Mouse (Mus musculus): ENCODE measurements around the gene Nms. TPM values are rescaled to one million over a fixed set of nuclear protein-coding genes. Genes with fewer than 3 reads are reported as not detected.
A peak's percentile ranks its signal among the peaks of the same experiment; 100 is the strongest.

The Nms gene
- polyA plus RNA-seq (2015; fragmentation: Nextera tagmentation; extraction: Ambion mirVana) = 5.9 and 8.1 TPM in 2 replicates

DNA sequence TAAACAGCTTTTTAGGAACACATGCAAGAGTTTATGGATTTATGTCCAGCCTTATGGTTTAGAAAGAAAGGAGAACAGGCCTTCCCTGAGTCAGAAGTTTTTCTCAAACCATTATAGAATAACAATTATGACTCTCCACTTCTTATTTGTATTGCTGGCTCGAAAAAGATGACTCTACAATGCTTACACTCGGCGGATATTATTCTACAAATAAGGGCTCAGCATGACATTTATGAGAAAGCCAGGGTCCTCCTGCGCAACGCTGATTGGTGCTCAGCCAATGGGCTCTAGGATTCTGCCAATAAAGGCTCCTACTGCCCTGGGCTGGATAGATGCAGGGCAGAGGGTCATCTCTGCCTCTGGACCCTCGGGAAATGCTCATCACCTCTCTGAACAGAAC, at the start of gene Nms:
TSS of gene Nms (plus strand) at position 301 of the 400 bp plus-strand sequence.
- H3K4me3 ChIP-seq = no peak within 1 kb of the TSS

DNA sequence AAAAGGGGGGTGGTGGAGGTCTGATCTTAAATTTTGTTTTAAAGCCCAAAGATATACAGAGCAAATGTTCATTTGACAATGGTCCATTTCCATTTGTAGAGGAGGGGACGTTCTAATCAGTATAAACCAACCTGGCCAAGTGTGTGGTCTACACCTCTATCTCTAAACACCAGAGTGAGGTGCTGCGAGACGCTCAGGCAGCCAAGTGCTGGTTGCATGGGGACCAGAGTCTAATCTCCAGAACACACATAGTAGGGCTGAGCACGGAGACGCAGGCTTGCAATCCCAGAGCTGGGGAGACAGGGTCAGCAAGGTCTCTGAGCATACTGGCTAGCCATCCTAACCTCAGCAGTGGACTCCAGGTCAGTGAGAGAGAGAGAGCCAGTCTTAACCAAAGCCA, 47.5 kb upstream of the Nms start:
- Histone ChIP-seq H3K4me3 (no peak overlapping the region), H3K36me3 (peaks cover 30% of the 10 kb centered on the region; the same call in 1 of the 2 replicates), H3K9ac (no peak overlapping the region), H3K27me3 (peaks cover 5% of the 10 kb centered on the region; the same call in 1 of the 2 replicates), H3K4me2 (no peak overlapping the region), H3K27ac (replicated peaks) (no peak overlapping the region), H3K4me1 (replicated peaks) (peaks cover 42% of the 10 kb centered on the region), H3K9me3 (no peaks in the 10 kb centered on the region)
- 93% methylated on average over 5 of the region's 5 CpGs for WGBS
- no peak for ATAC-seq (ENCODE audit: low read depth)

More for the DNA sequence above, at the start of gene Nms:
- Histone ChIP-seq H3K36me3 (no peaks in the 10 kb centered on the region), H3K9ac (no peak within 1 kb of the TSS), H3K4me2 (no peak within 1 kb of the TSS), H3K9me3 (no peaks in the 10 kb centered on the region), H3K27me3 (0 out of 2 replicates have a peak, but pooled peaks cover 6% of the 10 kb centered on the region), H3K4me1 (replicated peaks) (no peaks in the 10 kb centered on the region), H3K27ac (replicated peaks) (no peak within 1 kb of the TSS)
- no peak for ATAC-seq (ENCODE audit: low read depth)
- WGBS = 60% methylated on average over 6 of the region's 6 CpGs

DNA sequence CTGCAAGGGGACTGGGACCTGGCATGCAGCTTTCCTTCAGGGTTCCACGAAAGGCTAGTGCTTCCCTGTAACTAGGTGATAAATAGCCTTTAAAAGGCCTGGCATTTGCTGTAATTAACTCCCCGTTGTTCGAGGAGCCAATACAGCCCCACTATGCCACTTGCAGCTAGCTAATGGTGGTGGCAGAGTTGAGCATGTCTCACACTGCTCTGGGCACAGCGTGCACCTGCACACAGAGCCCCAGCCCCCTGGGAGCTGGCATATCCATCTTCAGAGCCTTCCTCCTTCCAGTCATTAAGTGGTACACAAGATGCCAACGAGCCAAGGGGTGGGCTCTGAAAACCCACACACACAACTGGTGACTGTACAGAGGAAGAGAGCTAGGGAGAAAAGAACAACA, 45.9 kb upstream of the Nms start:
- H3K4me3 ChIP-seq = no peak overlapping the region
- WGBS = 11% methylated on average over 5 of the region's 5 CpGs
- H3K27ac ChIP-seq (replicated peaks) = peak overlapping the region; percentile 78
- no peaks in the 10 kb centered on the region for H3K9me3 ChIP-seq
- peak overlapping the region; percentile 23 for H3K9ac ChIP-seq
- no peak overlapping the region for H3K4me2 ChIP-seq
- peaks cover 30% of the 10 kb centered on the region; the same call in 1 of the 2 replicates for H3K36me3 ChIP-seq
- peaks cover 53% of the 10 kb centered on the region for H3K4me1 ChIP-seq (replicated peaks)
- H3K27me3 ChIP-seq = peaks cover 5% of the 10 kb centered on the region; the same call in 1 of the 2 replicates
- ATAC-seq (ENCODE audit: low read depth) = peak; percentile 48

DNA sequence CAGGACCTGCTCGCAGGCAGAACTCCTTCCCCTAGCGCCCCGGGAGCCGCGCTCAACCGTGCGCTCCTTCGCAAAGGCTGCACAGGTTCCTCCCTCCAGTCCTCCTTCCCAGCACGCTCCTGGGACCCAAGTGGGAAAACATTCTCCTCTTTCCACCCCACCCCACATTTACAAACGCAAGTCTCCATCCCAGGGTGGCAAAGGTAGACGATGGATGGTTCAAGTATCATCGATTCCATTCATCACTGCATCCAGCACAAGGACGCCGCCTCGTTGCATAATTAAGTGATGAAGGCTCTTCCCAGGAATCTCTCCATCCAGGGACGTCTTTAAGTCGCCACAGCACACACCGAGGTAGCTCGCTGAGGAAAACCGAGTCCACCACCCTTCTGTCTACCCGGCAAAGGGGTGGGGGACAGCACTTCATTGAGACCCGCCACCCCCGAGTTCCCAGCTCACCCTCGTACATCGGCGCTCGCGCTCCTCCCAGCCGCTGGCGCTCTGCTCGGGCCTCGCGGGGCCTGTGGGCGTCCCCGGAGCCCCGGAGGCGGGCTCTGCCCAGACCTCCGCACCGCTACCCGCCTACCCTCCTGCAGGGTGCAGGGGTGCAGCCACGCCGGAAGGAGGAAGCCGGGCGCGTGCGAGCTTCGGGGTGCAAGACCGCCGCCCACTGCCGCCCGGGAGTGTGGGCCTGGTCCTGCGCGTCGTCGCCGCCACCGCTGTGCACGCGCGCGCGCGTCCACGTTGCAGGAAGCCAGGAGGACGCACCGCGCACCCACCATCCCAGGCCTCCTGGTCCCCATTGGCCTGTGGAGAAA, 41.3 kb upstream of the Nms start, which contains the start of gene Chst10:
TSS of gene Chst10 (minus strand) at position 731 of the 818 bp plus-strand sequence.
- Histone ChIP-seq H3K4me1 (replicated peaks) (peaks cover 49% of the 10 kb centered on the region), H3K9me3 (no peaks in the 10 kb centered on the region), H3K36me3 (peaks cover 4% of the 10 kb centered on the region; the same call in 1 of the 2 replicates), H3K9ac (peak within 1 kb of the TSS; percentile 87), H3K27me3 (peaks cover 5% of the 10 kb centered on the region; the same call in 1 of the 2 replicates), H3K4me3 (peak within 1 kb of the TSS; percentile 76), H3K27ac (replicated peaks) (peak within 1 kb of the TSS; percentile 93), H3K4me2 (peak within 1 kb of the TSS; percentile 79)
- under 1% methylated on average over 67 of the region's 67 CpGs for WGBS
- peak; percentile 93 for ATAC-seq (ENCODE audit: low read depth)

DNA sequence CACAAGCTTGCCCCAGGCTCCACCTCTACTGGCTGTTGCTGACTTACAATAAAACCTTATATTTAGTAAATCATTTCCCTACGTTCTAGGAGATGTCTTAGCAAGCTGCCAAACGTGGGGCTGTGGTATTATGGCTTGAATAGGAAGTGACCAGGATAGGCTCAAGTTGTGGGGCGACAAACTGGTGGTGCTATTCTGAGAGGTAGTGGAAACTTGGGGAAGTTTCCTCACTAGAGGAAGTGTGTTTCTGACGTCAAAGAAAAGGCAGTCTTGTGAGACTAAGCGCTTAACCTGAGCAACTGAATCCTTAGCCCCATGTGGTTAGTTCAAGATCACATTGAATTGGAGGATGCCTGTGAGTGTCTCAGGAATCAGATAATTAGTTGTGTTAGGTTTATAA, 36.4 kb upstream of the Nms start:
- no peaks in the 10 kb centered on the region for H3K27me3 ChIP-seq
- 71% methylated on average over 5 of the region's 5 CpGs for WGBS
- no peak overlapping the region for H3K4me3 ChIP-seq
- ATAC-seq (ENCODE audit: low read depth) = no peak
- H3K9me3 ChIP-seq = no peaks in the 10 kb centered on the region
- H3K4me1 ChIP-seq (replicated peaks) = no peaks in the 10 kb centered on the region; the same call in 1 of the 2 replicates
- H3K4me2 ChIP-seq = no peak overlapping the region
- no peak overlapping the region for H3K27ac ChIP-seq (replicated peaks)
- H3K36me3 ChIP-seq = no peaks in the 10 kb centered on the region
- no peak overlapping the region for H3K9ac ChIP-seq

DNA sequence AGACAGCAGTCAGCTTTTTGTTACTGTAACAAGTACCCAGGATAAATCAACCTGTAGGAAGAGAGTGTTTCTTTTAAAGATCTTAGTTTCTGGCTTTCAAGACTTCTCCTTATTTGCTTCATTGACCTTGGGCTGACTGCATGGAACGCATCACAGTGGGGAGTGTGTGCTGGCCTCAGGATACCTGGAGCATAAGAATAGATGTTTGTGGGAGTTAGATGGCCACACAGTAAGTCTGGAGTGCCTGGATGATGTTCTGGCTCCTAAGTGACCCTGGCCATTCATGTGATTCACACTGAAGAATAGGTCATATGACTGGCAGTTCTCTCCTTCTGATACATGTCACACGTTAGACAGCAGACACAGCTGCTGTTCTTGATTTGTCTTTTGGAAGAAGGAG, 35.0 kb upstream of the Nms start:
- 80% methylated on average over 2 of the region's 2 CpGs for WGBS
- ATAC-seq (ENCODE audit: low read depth) = no peak
- H3K4me3 ChIP-seq = no peak overlapping the region

DNA sequence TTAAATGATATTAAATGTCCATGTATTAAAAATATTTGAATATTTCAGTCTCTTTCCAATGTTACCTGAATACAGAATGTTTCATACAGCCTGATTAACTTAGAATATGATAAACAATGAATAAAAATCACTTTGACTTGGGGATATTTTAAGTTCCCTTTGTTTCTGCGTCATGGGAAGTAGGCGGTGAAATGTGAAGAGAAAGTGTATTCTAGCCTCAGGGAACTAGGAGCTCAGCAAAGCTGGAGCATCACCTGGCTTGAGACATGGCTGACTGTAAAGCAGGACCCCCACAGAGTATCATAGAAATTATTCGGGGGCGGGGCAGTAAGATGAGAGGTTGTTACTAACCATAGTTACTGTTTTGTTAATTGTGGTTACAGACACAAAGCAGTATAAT, 10.0 kb upstream of the Nms start:
- Histone ChIP-seq H3K9ac (no peak overlapping the region), H3K4me3 (no peak overlapping the region), H3K4me1 (replicated peaks) (no peaks in the 10 kb centered on the region), H3K27ac (replicated peaks) (no peak overlapping the region), H3K4me2 (no peak overlapping the region), H3K27me3 (0 out of 2 replicates have a peak, but pooled peaks cover 4% of the 10 kb centered on the region), H3K9me3 (no peaks in the 10 kb centered on the region), H3K36me3 (no peaks in the 10 kb centered on the region)
- ATAC-seq (ENCODE audit: low read depth) = no peak
- WGBS = 82% methylated on average over 4 of the region's 4 CpGs

More for the DNA sequence above, 35.0 kb upstream of the Nms start:
- Histone ChIP-seq H3K9me3 (no peaks in the 10 kb centered on the region), H3K4me1 (replicated peaks) (no peaks in the 10 kb centered on the region), H3K27me3 (no peaks in the 10 kb centered on the region), H3K4me2 (no peak overlapping the region), H3K27ac (replicated peaks) (no peak overlapping the region), H3K9ac (no peak overlapping the region), H3K36me3 (no peaks in the 10 kb centered on the region)

DNA sequence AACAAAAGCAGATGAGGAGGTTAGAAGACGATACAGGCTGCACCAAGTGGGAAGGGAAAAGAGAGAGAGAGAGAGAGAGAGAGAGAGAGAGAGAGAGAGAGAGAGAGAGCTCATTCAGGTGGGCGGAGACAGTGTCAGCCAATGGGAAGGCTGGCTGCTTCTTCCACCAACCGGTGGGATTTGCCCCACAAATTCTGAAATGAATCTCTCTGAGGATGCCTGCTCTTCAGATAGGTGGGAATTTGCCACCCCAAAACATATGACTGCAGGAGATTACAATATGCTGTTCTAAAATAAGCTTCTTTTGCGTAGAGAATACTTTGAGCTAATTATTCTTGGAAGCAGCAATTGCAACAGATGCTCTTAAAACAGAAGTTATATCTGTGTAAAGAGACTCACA, 9.5 kb upstream of the Nms start:
- no peak for ATAC-seq (ENCODE audit: low read depth)
- Histone ChIP-seq H3K27ac (replicated peaks) (no peak overlapping the region), H3K27me3 (0 out of 2 replicates have a peak, but pooled peaks cover 4% of the 10 kb centered on the region), H3K9me3 (no peaks in the 10 kb centered on the region), H3K9ac (no peak overlapping the region), H3K4me1 (replicated peaks) (no peaks in the 10 kb centered on the region), H3K4me2 (no peak overlapping the region), H3K36me3 (no peaks in the 10 kb centered on the region), H3K4me3 (no peak overlapping the region)
- 69% methylated on average over 4 of the region's 4 CpGs for WGBS

DNA sequence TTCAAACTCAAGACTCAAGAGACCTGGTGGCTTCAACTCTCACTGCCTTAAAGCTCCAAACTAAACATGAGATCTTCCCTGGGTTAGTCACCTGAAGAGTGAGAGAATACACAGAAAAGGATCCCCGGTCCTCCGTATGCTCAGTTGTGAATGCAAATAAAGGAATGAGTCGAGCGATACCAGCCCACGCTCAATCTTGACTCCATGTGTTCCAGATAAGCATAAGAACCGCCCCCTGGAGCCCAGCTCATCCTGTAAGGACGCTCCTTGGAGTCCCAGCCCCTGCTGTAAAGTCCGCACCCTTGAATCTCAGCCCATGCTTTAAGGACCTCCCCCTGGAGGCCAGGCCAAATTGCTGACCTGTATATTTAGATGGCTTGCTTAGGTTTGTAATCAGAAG, 8.2 kb upstream of the Nms start:
- no peak overlapping the region for H3K9ac ChIP-seq
- WGBS = 75% methylated on average over 8 of the region's 8 CpGs
- H3K4me2 ChIP-seq = no peak overlapping the region
- H3K36me3 ChIP-seq = no peaks in the 10 kb centered on the region
- H3K4me3 ChIP-seq = no peak overlapping the region
- no peaks in the 10 kb centered on the region for H3K4me1 ChIP-seq (replicated peaks)
- 0 out of 2 replicates have a peak, but pooled peaks cover 4% of the 10 kb centered on the region for H3K27me3 ChIP-seq
- H3K27ac ChIP-seq (replicated peaks) = no peak overlapping the region
- H3K9me3 ChIP-seq = no peaks in the 10 kb centered on the region
- ATAC-seq (ENCODE audit: low read depth) = no peak

DNA sequence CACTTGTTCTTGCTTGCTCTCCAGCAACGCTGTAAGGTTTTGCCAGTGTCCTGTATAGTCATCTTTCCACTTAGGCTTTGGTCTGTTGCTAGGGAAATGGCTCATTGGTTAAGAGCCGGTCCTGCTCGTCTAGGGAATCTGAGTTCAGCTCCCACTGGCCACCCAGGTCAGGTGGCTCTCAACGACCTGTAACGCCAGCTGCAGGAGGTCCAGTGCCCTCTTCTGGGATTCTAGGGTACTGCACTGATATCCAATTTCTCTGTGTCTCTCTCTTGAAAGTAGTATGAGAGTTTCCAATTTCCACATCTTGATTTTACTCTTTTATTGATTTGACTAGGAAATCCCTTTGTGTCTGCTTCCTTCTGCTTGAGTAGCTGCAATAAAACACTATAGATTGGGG, 4.3 kb upstream of the Nms start:
- Histone ChIP-seq H3K27me3 (0 out of 2 replicates have a peak, but pooled peaks cover 10% of the 10 kb centered on the region), H3K4me1 (replicated peaks) (no peaks in the 10 kb centered on the region), H3K9ac (no peak overlapping the region), H3K36me3 (no peaks in the 10 kb centered on the region), H3K27ac (replicated peaks) (no peak overlapping the region), H3K9me3 (no peaks in the 10 kb centered on the region), H3K4me2 (no peak overlapping the region), H3K4me3 (no peak overlapping the region)
- WGBS = 29% methylated on average over 5 of the region's 5 CpGs
- no peak for ATAC-seq (ENCODE audit: low read depth)

DNA sequence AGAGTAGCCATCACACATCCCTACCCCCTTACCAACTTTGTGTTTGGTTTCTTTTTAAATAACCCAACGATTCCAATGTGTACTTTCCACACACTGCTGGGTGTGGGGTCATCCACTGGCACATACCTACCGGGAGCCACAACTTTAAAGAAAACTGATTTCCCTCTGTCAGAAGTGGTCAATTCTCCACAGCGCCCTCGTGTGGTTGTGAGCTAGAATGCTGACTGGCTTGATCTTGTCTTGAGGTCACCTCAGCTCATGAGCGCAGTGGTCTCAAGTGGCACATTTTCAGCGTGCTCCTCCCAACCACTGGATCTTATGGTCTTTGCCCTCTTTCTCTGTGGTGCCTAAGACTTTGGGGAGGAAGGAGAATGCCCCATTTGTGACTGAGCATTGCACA, 2.2 kb upstream of the Nms start:
- Histone ChIP-seq H3K36me3 (no peaks in the 10 kb centered on the region), H3K27me3 (0 out of 2 replicates have a peak, but pooled peaks cover 10% of the 10 kb centered on the region), H3K4me1 (replicated peaks) (no peaks in the 10 kb centered on the region), H3K27ac (replicated peaks) (no peak overlapping the region), H3K9ac (no peak overlapping the region), H3K4me3 (no peak overlapping the region), H3K9me3 (no peaks in the 10 kb centered on the region), H3K4me2 (no peak overlapping the region)
- no peak for ATAC-seq (ENCODE audit: low read depth)
- WGBS = 22% methylated on average over 6 of the region's 6 CpGs

DNA sequence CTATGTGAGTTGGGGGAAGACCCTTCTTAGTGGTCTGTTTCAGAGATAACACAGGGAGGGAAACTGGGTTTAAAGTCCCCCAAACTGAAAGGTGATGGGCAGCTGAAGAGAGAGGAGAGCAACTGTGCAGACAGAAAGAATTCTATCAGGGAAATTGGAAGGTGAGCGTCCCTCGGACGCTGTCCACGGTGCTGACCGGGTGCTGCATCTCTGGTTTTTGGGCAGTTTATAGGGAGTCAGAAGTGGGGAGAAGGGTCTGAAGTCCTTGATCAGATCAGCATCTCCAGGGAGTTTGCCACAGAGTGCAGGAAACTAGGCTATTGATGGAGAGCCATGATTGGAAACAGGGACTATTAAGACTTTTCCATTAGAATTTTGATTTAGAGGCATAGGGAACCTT, 659 bp downstream of the Nms start:
- no peak overlapping the region for H3K4me3 ChIP-seq
- H3K4me2 ChIP-seq = no peak overlapping the region
- H3K27me3 ChIP-seq = 0 out of 2 replicates have a peak, but pooled peaks cover 6% of the 10 kb centered on the region
- no peak for ATAC-seq (ENCODE audit: low read depth)
- H3K27ac ChIP-seq (replicated peaks) = no peak overlapping the region
- no peaks in the 10 kb centered on the region for H3K4me1 ChIP-seq (replicated peaks)
- no peaks in the 10 kb centered on the region for H3K36me3 ChIP-seq
- WGBS = 7% methylated on average over 5 of the region's 5 CpGs
- no peak overlapping the region for H3K9ac ChIP-seq
- H3K9me3 ChIP-seq = no peaks in the 10 kb centered on the region
